9 mouse cellular contexts compared by ENCODE assay signal in the genomic region with DNA sequence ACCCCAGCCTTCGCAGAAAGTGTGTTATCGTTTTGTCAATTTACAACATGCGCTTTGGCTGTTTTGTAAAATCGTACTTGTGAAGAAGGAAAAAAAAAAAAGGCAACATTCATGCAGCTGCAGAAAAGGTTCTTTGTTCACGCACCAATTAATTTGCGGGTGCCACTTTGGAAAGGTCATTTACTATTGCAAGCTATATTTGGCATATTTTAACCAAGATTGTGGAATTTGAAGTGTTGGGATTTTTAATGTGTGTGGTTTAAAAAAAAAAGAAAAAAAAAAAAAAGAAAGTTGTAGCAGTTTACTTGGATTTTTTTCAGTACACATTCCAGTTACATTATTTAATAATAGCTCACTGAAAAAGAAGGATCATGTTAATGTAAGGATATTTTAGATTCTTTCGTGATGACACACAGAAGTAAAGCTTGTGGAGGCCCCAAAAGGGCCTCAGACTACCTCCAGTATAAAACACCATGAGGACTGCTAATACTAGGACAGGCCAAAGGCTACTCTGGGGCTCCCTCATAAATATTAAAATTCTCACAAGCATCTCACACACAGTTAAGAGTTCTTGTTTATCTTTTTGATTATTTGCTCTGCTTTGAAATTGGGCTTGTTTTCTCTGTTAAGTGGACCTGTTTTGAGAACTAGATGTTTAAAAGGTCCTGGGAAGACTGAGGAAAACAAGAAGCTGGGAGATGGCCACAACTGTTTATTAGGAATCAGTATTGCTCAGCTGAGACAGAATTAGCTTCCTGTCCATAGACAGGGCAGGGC. TPM values are rescaled to one million over a fixed set of nuclear protein-coding genes. Genes with fewer than 3 reads are reported as not detected.
A peak's percentile ranks its signal among the peaks of the same experiment; 100 is the strongest.
DNase-seq lines count a peak whose midpoint lies in the region; ATAC-seq and TF ChIP-seq lines count a peak whose summit lies in the region.
"Had no signal": no experiment of that assay in that cellular context is flagged by ENCODE, and none has a peak within 500 bp of the region (broad histone marks: within the 10 kb centered on the region; RNA-seq: fewer than 3 reads in every experiment).

No protein-coding gene starts in this region.

- no peaks in the 10 kb centered on the region for H3K9me3 ChIP-seq in heart, embryonic 16.5 days (replicated peaks; ENCODE audit: control insufficient read depth, low read length)
- no peaks in the 10 kb centered on the region for H3K9me3 ChIP-seq in midbrain, embryonic 10.5 days (replicated peaks)

- DNase-seq in heart, adult 2 months: no peak
- DNase-seq in heart, postnatal 14 days: no peak
- peak; percentile 89 for DNase-seq in Muller cell, postnatal 12 days (ENCODE audit: inconsistent ontology term)
- DNase-seq in midbrain, embryonic 10.5 days (ENCODE audit: low spot score): no peak
- no peak for DNase-seq in adrenal gland, adult 2 months
- no peak for DNase-seq in layer of hippocampus, postnatal 36 days

- peak overlapping the region; percentile 80 for H3K4me3 ChIP-seq in heart, adult 2 months
- peak overlapping the region; percentile 77 for H3K4me3 ChIP-seq in heart, embryonic 16.5 days (ENCODE audit: low read length)
- H3K4me3 ChIP-seq in midbrain, embryonic 10.5 days: peak overlapping the region; percentile 85

- peak overlapping the region; percentile 65 for H3K4me2 ChIP-seq in heart, embryonic 16.5 days (ENCODE audit: low read depth, low read length)

- ATAC-seq in heart, embryonic 16.5 days (replicated peaks; ENCODE audit: extremely low read depth, insufficient read depth, low FRiP score): no peak
- no peak for ATAC-seq in megakaryocyte progenitor cell, adult 5-6 weeks (replicated peaks; ENCODE audit: poor library complexity)

- H3K27ac ChIP-seq in heart, adult 2 months: peak overlapping the region; percentile 81
- H3K27ac ChIP-seq in heart, embryonic 16.5 days (ENCODE audit: low read length): peak overlapping the region; percentile 97
- peak overlapping the region; percentile 99 for H3K27ac ChIP-seq in midbrain, embryonic 10.5 days (replicated peaks)

- H3K36me3 ChIP-seq in heart, adult 2 months (ENCODE audit: control insufficient read depth, insufficient read depth, low read length): peaks cover 3% of the 10 kb centered on the region
- H3K36me3 ChIP-seq in heart, embryonic 16.5 days (ENCODE audit: control insufficient read depth, insufficient read depth): no peaks in the 10 kb centered on the region; the same call in 1 of the 2 replicates
- peaks cover 20% of the 10 kb centered on the region for H3K36me3 ChIP-seq in midbrain, embryonic 10.5 days

- H3K27me3 ChIP-seq in heart, adult 2 months (ENCODE audit: control insufficient read depth, insufficient read depth, low read length): no peaks in the 10 kb centered on the region
- no peaks in the 10 kb centered on the region for H3K27me3 ChIP-seq in heart, embryonic 16.5 days (ENCODE audit: control insufficient read depth, insufficient read depth, low read length)
- H3K27me3 ChIP-seq in midbrain, embryonic 10.5 days (ENCODE audit: low read depth, poor library complexity, severe bottlenecking): no peaks in the 10 kb centered on the region

- WGBS in heart, adult 2 months: 9% methylated on average over 7 of the region's 7 CpGs
- WGBS in heart, embryonic 16.5 days: 2% methylated on average over 7 of the region's 7 CpGs
- 3% methylated on average over 7 of the region's 7 CpGs for WGBS in midbrain, embryonic 10.5 days

- no peak for TF ChIP-seq EP300 in heart, adult 2 months (IDR thresholded peaks at IDR 0.05; ENCODE audit: insufficient read depth, low read depth, low read length)

- no peaks in the 10 kb centered on the region for H3K79me2 ChIP-seq in heart, adult 2 months (replicated peaks; ENCODE audit: control insufficient read depth, insufficient read depth, low read length)

- intact Hi-C loops in heart, adult 2 months (cut with DNase I): loop anchor here (5.0 kb wide), 3 partner anchors 113 to 237 kb away; partner anchors contain the start of genes Arsk, Ell2, Gpr150 and Ttc37
- intact Hi-C loops in heart, postnatal 14 days (cut with DNase I): loop anchor here (5.0 kb wide), 2 partner anchors 73 to 153 kb away; partner anchors contain the start of genes Arsk, Rfesd and Ttc37

- peak overlapping the region; percentile 71 for H3K9ac ChIP-seq in heart, adult 2 months (ENCODE audit: low read depth, low read length)
- H3K9ac ChIP-seq in heart, embryonic 16.5 days (ENCODE audit: low read length): peak overlapping the region; percentile 90

- TF ChIP-seq CTCF in heart, adult 2 months (IDR thresholded peaks at IDR 0.05): no peak

- no peak for TF ChIP-seq POLR2A in heart, adult 2 months (IDR thresholded peaks at IDR 0.05; ENCODE audit: insufficient read depth, low read depth, low read length)

- peaks cover 3% of the 10 kb centered on the region for H3K4me1 ChIP-seq in heart, adult 2 months (ENCODE audit: control insufficient read depth, insufficient read depth, low read length)
- H3K4me1 ChIP-seq in heart, embryonic 16.5 days (ENCODE audit: control insufficient read depth, insufficient read depth, low read length): peaks cover 13% of the 10 kb centered on the region
- peaks cover 29% of the 10 kb centered on the region for H3K4me1 ChIP-seq in midbrain, embryonic 10.5 days

RNA-seq across cellular contexts. Expression of gene Rhobtb3, which starts 0.5 kb away (rescaled TPM):
- total RNA-seq in heart, adult 2 months (2021): 10 to 100 TPM; 11.3 to 12.6 TPM
- 7.6 and 16.0 TPM in 2 replicates for polyA plus RNA-seq in heart, adult 2 months (2012; rRNA removed)
- total RNA-seq in heart, postnatal 14 days (2021): 10 to 100 TPM; 17.4 TPM
- 16.4 and 19.7 TPM in 2 replicates for polyA plus RNA-seq in heart, embryonic 16.5 days (2015; fragmentation: Nextera tagmentation; extraction: Ambion mirVana)
- 43.0 and 47.7 TPM in 2 replicates for polyA plus RNA-seq in midbrain, embryonic 10.5 days (2016; fragmentation: Nextera tagmentation; extraction: Ambion mirVana)
- total RNA-seq in megakaryocyte progenitor cell, adult 5-6 weeks (2015): 5.9 and 9.1 TPM in 2 replicates
- total RNA-seq in megakaryocyte progenitor cell, adult 5-6 weeks (2017): 6.6 and 9.1 TPM in 2 replicates
- total RNA-seq in adrenal gland, adult 2 months (2021): 10 to 100 TPM in 1 of 2 experiments, 1 to 10 TPM in 1; 3.6 to 11.8 TPM
- polyA plus RNA-seq in adrenal gland, adult 2 months (2012; rRNA removed): 5.8 and 8.8 TPM in 2 replicates
- 10 to 100 TPM; 16.7 to 17.7 TPM for total RNA-seq in layer of hippocampus, postnatal 36 days (2021)

RNA-seq across cellular contexts. Expression of gene Spata9, which starts 22.7 kb away (rescaled TPM):
- not detected for total RNA-seq in heart, adult 2 months (2021)
- not detected in 2 replicates for polyA plus RNA-seq in heart, adult 2 months (2012; rRNA removed)
- not detected for total RNA-seq in heart, postnatal 14 days (2021)
- polyA plus RNA-seq in heart, embryonic 16.5 days (2015; fragmentation: Nextera tagmentation; extraction: Ambion mirVana): 0.14 and 0.37 TPM in 2 replicates
- polyA plus RNA-seq in midbrain, embryonic 10.5 days (2016; fragmentation: Nextera tagmentation; extraction: Ambion mirVana): 0.43 and 0.52 TPM in 2 replicates
- total RNA-seq in megakaryocyte progenitor cell, adult 5-6 weeks (2015): not detected in 2 replicates
- total RNA-seq in megakaryocyte progenitor cell, adult 5-6 weeks (2017): not detected in 2 replicates
- not detected for total RNA-seq in adrenal gland, adult 2 months (2021)
- polyA plus RNA-seq in adrenal gland, adult 2 months (2012; rRNA removed): not detected in 2 replicates
- total RNA-seq in layer of hippocampus, postnatal 36 days (2021): not detected
- total RNA-seq: hematopoietic stem cell, adult 5-6 weeks had no signal
